Mouse (Mus musculus) intestine, postnatal 0 days (tissue): Measurements from ENCODE around the gene Col23a1. TPM values are rescaled to one million over a fixed set of nuclear protein-coding genes. Genes with fewer than 3 reads are reported as not detected.

Source experiments
- ATAC-seq: fragments of 200-750 bp; cut with Nextera tagmentation; 2 replicates; pipeline ENCODE4 v1.8.0; 2017; ENCODE audit warnings: mild to moderate bottlenecking, moderate TSS enrichment, moderate library complexity
- H3K27ac ChIP-seq: fragments of 300-500 bp; sonication (generic); 2 replicates; pipeline ENCODE4 v1.5.1; 2014; ENCODE audit warnings: mild to moderate bottlenecking, low read depth, low read length, moderate library complexity
- H3K27me3 ChIP-seq: fragments of 300-500 bp; sonication (generic); replicated peaks from 2 replicates; pipeline ENCODE4 v1.6.1; 2014; ENCODE audit warnings: low read length, mixed read lengths; ENCODE audit not compliant: control insufficient read depth, insufficient read depth
- H3K36me3 ChIP-seq: fragments of 300-500 bp; sonication (generic); 2 replicates; pipeline ENCODE4 v1.6.1; 2014; ENCODE audit warnings: mild to moderate bottlenecking, moderate library complexity; ENCODE audit not compliant: control insufficient read depth, insufficient read depth
- H3K4me1 ChIP-seq: fragments of 300-500 bp; sonication (generic); replicated peaks from 2 replicates; pipeline ENCODE4 v1.6.1; 2014; ENCODE audit warnings: antibody characterized with exemption, low read length, mixed read lengths; ENCODE audit not compliant: control insufficient read depth, insufficient read depth
- H3K4me2 ChIP-seq: fragments of 300-500 bp; sonication (generic); replicated peaks from 2 replicates; pipeline ENCODE4 v1.6.1; 2014; ENCODE audit warnings: low read depth, mild to moderate bottlenecking, moderate library complexity
- H3K4me3 ChIP-seq: fragments of 300-500 bp; sonication (generic); 2 replicates; pipeline ENCODE4 v1.5.1; 2014; ENCODE audit warnings: low read depth, low read length
- H3K9ac ChIP-seq: fragments of 300-500 bp; sonication (generic); 2 replicates; pipeline ENCODE4 v1.6.1; 2014; ENCODE audit warnings: mild to moderate bottlenecking, low read depth, low read length
- H3K9me3 ChIP-seq: fragments of 300-500 bp; sonication (generic); 2 replicates; pipeline ENCODE4 v1.6.1; 2016; ENCODE audit warnings: mixed run types; ENCODE audit not compliant: control insufficient read depth
- CTCF ChIP-seq: sonication (generic); IDR thresholded peaks from 2 replicates; pipeline ENCODE4 v1.5.1; 2016; ENCODE audit warnings: low read depth, mild to moderate bottlenecking, control low read depth, antibody characterized with exemption, moderate library complexity
- WGBS: fragments of 180-500 bp; shearing (Covaris S2); extraction: QIAGEN DNeasy Blood & Tissue Kit; methylation state at CpG from one replicate; pipeline ENCODE4 v1.1.7; 2014; 5-methylcytosine and 5-hydroxymethylcytosine counted together
- polyA plus RNA-seq: library from polyadenylated mRNA; unstranded; fragments of >200 nt; fragmentation: Nextera tagmentation; extraction: Ambion mirVana; gene quantifications from 2 replicates; pipeline ENCODE4 v1.2.1, GENCODE M21; 2015

The Col23a1 gene
- polyA plus RNA-seq, 1 experiment from 2014 or later, result 4.6 TPM

DNA sequence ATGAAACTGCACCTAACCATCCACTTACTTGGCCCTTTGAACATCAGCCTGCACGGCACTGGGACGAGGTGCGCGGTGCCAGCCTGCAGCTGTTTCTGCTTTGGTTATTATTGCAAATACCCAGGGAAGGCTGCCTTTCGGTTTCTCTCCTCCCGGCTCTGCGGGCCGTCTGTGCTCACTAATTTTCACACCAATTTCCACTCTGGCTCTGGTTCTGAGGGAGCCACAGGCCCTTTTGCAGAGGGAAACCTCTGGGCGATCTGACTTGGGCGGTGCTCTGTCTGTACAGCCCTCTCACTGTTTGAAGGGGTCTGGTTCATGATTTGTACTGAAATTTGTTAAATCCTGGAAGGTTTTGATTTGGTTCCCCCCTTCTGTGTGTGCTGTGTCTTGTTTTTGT is 100.0 kb downstream of the Col23a1 start:
- no peaks in the 10 kb centered on the region for H3K4me1 ChIP-seq
- H3K27me3 ChIP-seq, result no peaks in the 10 kb centered on the region
- no peak for ATAC-seq
- no peak overlapping the region for H3K4me3 ChIP-seq
- H3K9me3 ChIP-seq, result no peaks in the 10 kb centered on the region
- TF ChIP-seq CTCF, result no peak
- WGBS, result 74% methylated on average over 10 of the region's 10 CpGs
- no peaks in the 10 kb centered on the region for H3K36me3 ChIP-seq
- no peak overlapping the region for H3K27ac ChIP-seq
- H3K4me2 ChIP-seq, result no peak overlapping the region
- H3K9ac ChIP-seq, result no peak overlapping the region

- H3K27ac ChIP-seq, result no peak overlapping the region
- WGBS, result 56% methylated on average over 3 of the region's 3 CpGs
- H3K4me2 ChIP-seq, result no peak overlapping the region
- no peaks in the 10 kb centered on the region for H3K4me1 ChIP-seq
- no peak overlapping the region for H3K9ac ChIP-seq
- TF ChIP-seq CTCF, result no peak
- no peaks in the 10 kb centered on the region for H3K27me3 ChIP-seq
- ATAC-seq, result no peak
- H3K36me3 ChIP-seq, result no peaks in the 10 kb centered on the region
- H3K4me3 ChIP-seq, result no peak overlapping the region
- H3K9me3 ChIP-seq, result no peaks in the 10 kb centered on the region
These were observed 100.8 kb downstream of the Col23a1 start for GRCm38 (mm10) chr11:51390521-51390920.

- Histone ChIP-seq H3K36me3 (no peaks in the 10 kb centered on the region), H3K4me2 (no peak overlapping the region), H3K27me3 (no peaks in the 10 kb centered on the region), H3K9me3 (no peaks in the 10 kb centered on the region), H3K4me1 (no peaks in the 10 kb centered on the region), H3K9ac (no peak overlapping the region), H3K4me3 (no peak overlapping the region), H3K27ac (no peak overlapping the region)
- no peak for TF ChIP-seq CTCF
- no peak for ATAC-seq
- 61% methylated on average over 4 of the region's 4 CpGs for WGBS
These were observed 101.8 kb downstream of the Col23a1 start for GRCm38 (mm10) chr11:51391548-51391947.

GRCm38 (mm10) chr11:51394301-51394865 is 104.7 kb downstream of the Col23a1 start:
- H3K9me3 ChIP-seq, result no peaks in the 10 kb centered on the region
- no peaks in the 10 kb centered on the region for H3K36me3 ChIP-seq
- no peak for ATAC-seq
- no peak overlapping the region for H3K9ac ChIP-seq
- H3K4me2 ChIP-seq, result no peak overlapping the region
- no peak for TF ChIP-seq CTCF
- H3K4me3 ChIP-seq, result no peak overlapping the region
- H3K4me1 ChIP-seq, result no peaks in the 10 kb centered on the region
- H3K27ac ChIP-seq, result no peak overlapping the region
- no peaks in the 10 kb centered on the region for H3K27me3 ChIP-seq
- WGBS, result 74% methylated on average over 9 of the region's 9 CpGs

DNA sequence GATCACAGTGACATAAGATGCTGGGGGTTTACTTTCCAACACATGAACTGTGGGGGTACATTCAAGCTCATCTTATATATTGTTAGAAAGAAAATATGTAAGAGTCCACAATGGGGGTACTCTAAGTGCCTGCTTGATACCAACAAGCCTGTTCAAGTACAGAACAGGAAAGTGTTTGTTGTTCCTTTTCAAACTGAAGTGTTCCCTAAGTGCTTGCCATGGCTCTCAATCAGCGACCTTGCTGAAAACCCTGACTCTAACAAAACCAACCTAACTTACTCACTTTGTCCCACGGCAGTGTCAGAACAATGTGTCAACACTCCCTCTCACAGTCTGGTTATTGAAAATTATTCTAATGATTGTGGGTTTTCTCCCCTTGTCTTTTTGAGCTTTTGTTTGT is 106.7 kb downstream of the Col23a1 start:
- 77% methylated on average over 2 of the region's 2 CpGs for WGBS
- no peaks in the 10 kb centered on the region for H3K36me3 ChIP-seq

GRCm38 (mm10) chr11:51398084-51398483 is 108.4 kb downstream of the Col23a1 start:
- no peak overlapping the region for H3K27ac ChIP-seq
- ATAC-seq, result no peak
- H3K9me3 ChIP-seq, result no peaks in the 10 kb centered on the region

More for the DNA sequence above, 106.7 kb downstream of the Col23a1 start:
- Histone ChIP-seq H3K4me3 (no peak overlapping the region), H3K27me3 (no peaks in the 10 kb centered on the region), H3K4me1 (no peaks in the 10 kb centered on the region), H3K4me2 (no peak overlapping the region), H3K27ac (no peak overlapping the region), H3K9ac (no peak overlapping the region), H3K9me3 (no peaks in the 10 kb centered on the region)
- no peak for TF ChIP-seq CTCF
- ATAC-seq, result no peak

DNA sequence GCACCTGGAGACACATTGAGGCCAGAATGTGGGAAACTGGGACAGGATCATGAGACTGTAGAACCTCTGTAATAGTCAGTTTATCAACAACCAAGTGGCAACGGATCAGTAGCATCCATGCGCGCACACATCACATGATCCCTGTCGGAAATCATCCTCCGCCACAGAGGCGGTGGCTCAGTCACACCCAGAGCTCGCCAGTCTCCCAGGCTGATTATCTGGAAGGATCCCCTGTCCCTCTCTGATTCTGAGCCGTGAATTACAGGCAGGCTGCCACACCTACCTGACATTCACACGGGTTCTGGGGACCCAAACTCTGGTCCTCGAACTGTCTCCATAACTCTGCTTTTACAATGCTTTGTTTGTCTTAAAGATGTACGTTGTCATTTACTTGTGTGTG is 110.6 kb downstream of the Col23a1 start:
- WGBS, result 81% methylated on average over 11 of the region's 11 CpGs
- H3K27me3 ChIP-seq, result no peaks in the 10 kb centered on the region
- ATAC-seq, result no peak
- no peak overlapping the region for H3K4me2 ChIP-seq
- no peaks in the 10 kb centered on the region for H3K4me1 ChIP-seq
- no peak overlapping the region for H3K4me3 ChIP-seq
- H3K27ac ChIP-seq, result no peak overlapping the region
- H3K9ac ChIP-seq, result no peak overlapping the region
- no peak for TF ChIP-seq CTCF
- no peaks in the 10 kb centered on the region for H3K9me3 ChIP-seq
- H3K36me3 ChIP-seq, result no peaks in the 10 kb centered on the region

More at GRCm38 (mm10) chr11:51398084-51398483, 108.4 kb downstream of the Col23a1 start:
- Histone ChIP-seq H3K27me3 (no peaks in the 10 kb centered on the region), H3K4me2 (no peak overlapping the region), H3K36me3 (no peaks in the 10 kb centered on the region), H3K9ac (no peak overlapping the region), H3K4me3 (no peak overlapping the region), H3K4me1 (no peaks in the 10 kb centered on the region)
- 64% methylated on average over 5 of the region's 5 CpGs for WGBS
- TF ChIP-seq CTCF, result no peak
